Mouse (Mus musculus) ES-E14 (cell line): ENCODE measurements around the gene Sh3tc1. TPM values are rescaled to one million over a fixed set of nuclear protein-coding genes. Genes with fewer than 3 reads are reported as not detected.

Experiments
- DNase-seq: peaks from one replicate; pipeline ENCODE4 v3.0.0-alpha.2; 2013; ENCODE audit warnings: low read depth, low spot score
- H3K27ac ChIP-seq: 2 replicates; pipeline ENCODE4 v1.5.1; 2012; ENCODE audit warnings: low read depth, mild to moderate bottlenecking, low read length, moderate library complexity, mixed read lengths; ENCODE audit not compliant: poor library complexity, insufficient read depth, severe bottlenecking
- H3K36me3 ChIP-seq: 2 replicates; pipeline ENCODE4 v1.6.1; 2012; ENCODE audit warnings: mild to moderate bottlenecking, low read length, moderate library complexity, mixed read lengths; ENCODE audit not compliant: control insufficient read depth, poor library complexity, insufficient read depth, severe bottlenecking
- H3K4me1 ChIP-seq, 2 experiments: fragments of 150-350 bp in 1 of 2; sonication (generic) in 1 of 2; 2 replicates each; pipeline ENCODE4 v1.6.1; 2012; ENCODE audit warnings: low read length in 2 of 2, mild to moderate bottlenecking in 1 of 2, mixed read lengths in 1 of 2; ENCODE audit not compliant: control insufficient read depth in 2 of 2, insufficient read depth in 2 of 2, poor library complexity in 1 of 2
- H3K4me3 ChIP-seq, 2 experiments: fragments of 150-350 bp in 1 of 2; sonication (generic) in 1 of 2; 2 replicates each; pipeline ENCODE4 v1.5.1; 2012; ENCODE audit warnings: low read length in 2 of 2, low read depth in 1 of 2, mild to moderate bottlenecking in 1 of 2, mixed read lengths in 1 of 2; ENCODE audit not compliant: insufficient read depth in 1 of 2, poor library complexity in 1 of 2, severe bottlenecking in 1 of 2
- H3K9ac ChIP-seq: 2 replicates; pipeline ENCODE4 v1.6.1; 2012; ENCODE audit warnings: low read depth, mild to moderate bottlenecking, low read length, mixed read lengths; ENCODE audit not compliant: poor library complexity, insufficient read depth, severe bottlenecking
- H3K9me3 ChIP-seq: fragments of 150-350 bp; sonication (generic); 2 replicates; pipeline ENCODE4 v1.6.1; 2012; ENCODE audit warnings: low read depth, mild to moderate bottlenecking, low read length; ENCODE audit not compliant: control insufficient read depth, insufficient read depth
- CHD2 ChIP-seq: IDR thresholded peaks from 2 replicates; pipeline ENCODE4 v1.6.1; 2014; ENCODE audit warnings: mild to moderate bottlenecking, low read depth, low read length, inconsistent platforms
- HCFC1 ChIP-seq: IDR thresholded peaks from 2 replicates; pipeline ENCODE4 v1.6.1; 2012; ENCODE audit warnings: low read length, inconsistent platforms, borderline replicate concordance; ENCODE audit not compliant: insufficient read depth
- MAFK ChIP-seq: IDR thresholded peaks from 2 replicates; pipeline ENCODE4 v1.6.1; 2014; ENCODE audit warnings: mild to moderate bottlenecking, low read depth, low read length, inconsistent platforms; ENCODE audit not compliant: insufficient read depth
- ZC3H11A ChIP-seq: IDR thresholded peaks from 2 replicates; pipeline ENCODE4 v1.6.1; 2012; ENCODE audit warnings: low read depth, mild to moderate bottlenecking, inconsistent platforms, low read length, borderline replicate concordance
- ZNF384 ChIP-seq: IDR thresholded peaks from 2 replicates; pipeline ENCODE4 v1.6.1; 2012; ENCODE audit warnings: low read depth, low read length, inconsistent platforms
- in situ Hi-C, 2 experiments: fragments of 600-800 bp; cut with MboI; formaldehyde crosslinking; loops; one replicate each; pipeline ENCODE4 v1.15.1; 2025; ENCODE audit warnings: low sequenced_read_pairs in 2 of 2, inconsistent platforms in 1 of 2; ENCODE audit not compliant: unreplicated experiment in 2 of 2
- total RNA-seq: library from RNA; depleted of rRNA; stranded (reverse); fragments of 300-350 nt; gene quantifications from 2 replicates; pipeline ENCODE4 v1.2.3, GENCODE M21; 2012

The Sh3tc1 gene
- total RNA-seq, 1 experiment = 5.9 TPM

DNA sequence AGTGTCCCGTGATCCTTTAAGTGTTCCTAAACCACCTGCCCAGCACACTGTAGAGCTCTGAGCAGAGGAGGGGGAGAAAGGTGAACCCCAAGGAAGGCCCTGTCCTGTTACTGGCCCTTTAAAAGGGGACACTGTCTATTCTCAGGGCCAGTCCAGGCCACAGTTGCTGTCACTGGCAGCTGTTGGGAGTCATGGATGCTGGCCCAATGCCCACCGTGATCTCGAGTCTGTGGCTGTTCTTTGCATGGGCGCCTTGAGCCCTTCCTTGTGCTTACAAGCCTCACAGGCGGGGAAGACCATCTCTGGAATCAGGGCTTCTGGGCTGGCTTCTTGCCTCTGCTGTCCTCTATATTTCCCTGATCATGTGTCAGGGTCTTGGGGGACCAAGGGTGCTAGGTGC, 22.6 kb upstream of the Sh3tc1 start:
- no peak for DNase-seq
- Histone ChIP-seq H3K9me3 (no peaks in the 10 kb centered on the region), H3K36me3 (no peaks in the 10 kb centered on the region), H3K4me3 (no peak overlapping the region), H3K9ac (no peak overlapping the region), H3K4me1 (peaks cover 0 to 2% of the 10 kb centered on the region in 2 experiments; a peak in 1 of 4 replicates), H3K27ac (no peak overlapping the region)
- no peak for TF ChIP-seq ZNF384
- in situ Hi-C loops = no loop called here

DNA sequence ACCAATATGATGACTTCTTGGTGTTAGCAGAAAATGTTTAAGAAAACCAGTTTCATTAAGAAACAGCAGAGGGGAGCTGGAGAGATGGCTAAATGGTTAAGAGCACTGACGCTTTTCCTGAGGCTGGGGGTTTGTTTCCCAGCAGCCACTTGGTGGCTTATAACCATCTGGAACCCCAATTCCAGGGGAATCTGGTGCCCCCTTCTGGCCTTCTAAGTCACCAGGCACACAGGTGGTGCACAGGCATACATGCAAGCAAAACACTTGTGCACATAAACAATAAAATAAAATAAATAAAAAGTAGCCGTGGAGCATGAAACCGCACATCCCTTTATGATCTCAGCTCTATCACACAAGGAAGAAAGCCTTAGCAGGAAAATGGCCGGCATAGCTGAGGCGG, 21.5 kb upstream of the Sh3tc1 start:
- H3K4me3 ChIP-seq = no peak overlapping the region
- no peak overlapping the region for H3K27ac ChIP-seq
- DNase-seq = no peak
- H3K9ac ChIP-seq = no peak overlapping the region
- in situ Hi-C loops = no loop called here
- peaks cover 0 to 2% of the 10 kb centered on the region in 2 experiments; a peak in 1 of 4 replicates for H3K4me1 ChIP-seq
- no peaks in the 10 kb centered on the region for H3K9me3 ChIP-seq
- TF ChIP-seq ZC3H11A = 0 out of 2 replicates have a peak, but pooled peaks have one; percentile 17
- TF ChIP-seq MAFK = no peak
- no peaks in the 10 kb centered on the region for H3K36me3 ChIP-seq

DNA sequence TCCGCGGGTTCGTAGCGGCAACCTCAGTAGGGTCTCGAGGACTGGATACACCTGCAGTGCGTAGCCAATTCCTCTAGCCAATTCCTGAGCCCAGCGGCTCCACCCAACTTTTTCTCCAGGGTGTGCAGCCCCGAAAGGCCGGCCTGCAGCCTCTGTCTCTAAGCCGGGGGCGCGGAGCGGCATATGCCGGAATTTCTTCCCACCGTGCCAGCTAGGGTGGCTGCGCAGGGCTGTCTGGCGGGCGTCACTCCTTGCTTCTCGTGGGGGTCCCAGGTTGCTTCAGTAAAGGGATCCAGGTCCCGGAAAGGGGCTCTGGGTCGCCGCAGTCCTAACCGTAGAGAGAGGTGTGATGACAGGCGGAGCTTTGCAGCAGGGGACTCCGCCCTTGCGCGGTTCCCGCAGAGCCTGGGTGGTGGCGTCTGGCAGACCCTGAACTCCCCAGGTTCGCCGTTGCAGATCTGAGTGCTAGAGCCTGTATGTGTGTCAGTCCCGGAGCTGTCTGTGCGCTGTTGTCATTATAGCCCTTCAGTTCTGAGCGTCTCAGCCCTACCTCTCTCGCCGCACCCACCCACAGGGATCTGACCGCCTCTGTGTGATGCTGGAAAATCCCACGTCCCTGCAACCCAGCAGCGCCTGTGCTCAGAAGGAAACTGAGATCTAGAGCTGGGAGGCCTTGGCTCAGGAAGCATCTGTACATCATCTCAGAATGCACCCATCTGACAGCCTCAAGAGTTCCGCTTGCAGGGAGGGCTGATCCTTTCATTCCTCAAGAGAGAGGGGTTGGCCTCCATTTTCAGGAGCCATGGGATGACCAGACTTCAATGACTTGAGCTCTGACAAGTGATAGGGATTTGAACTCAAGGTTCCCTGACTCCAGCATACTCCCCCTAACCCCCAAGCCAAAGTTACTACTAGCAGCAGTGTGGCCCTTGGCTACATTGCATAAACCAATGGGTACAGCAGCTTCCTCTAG, 18.6 kb upstream of the Sh3tc1 start:
- H3K9ac ChIP-seq = peak overlapping the region; percentile 75
- no peaks in the 10 kb centered on the region for H3K36me3 ChIP-seq
- no peak for TF ChIP-seq ZNF384
- no peak for TF ChIP-seq ZC3H11A
- TF ChIP-seq MAFK = no peak
- TF ChIP-seq CHD2 = no peak
- no peak for TF ChIP-seq HCFC1
- H3K4me1 ChIP-seq = peaks cover 3 to 10% of the 10 kb centered on the region in 2 experiments; a peak in 2 of 4 replicates
- H3K4me3 ChIP-seq = peak overlapping the region; percentile 92 to 95
- H3K9me3 ChIP-seq = no peaks in the 10 kb centered on the region
- no peak for DNase-seq
- no peak overlapping the region for H3K27ac ChIP-seq
- in situ Hi-C loops = no loop called here

DNA sequence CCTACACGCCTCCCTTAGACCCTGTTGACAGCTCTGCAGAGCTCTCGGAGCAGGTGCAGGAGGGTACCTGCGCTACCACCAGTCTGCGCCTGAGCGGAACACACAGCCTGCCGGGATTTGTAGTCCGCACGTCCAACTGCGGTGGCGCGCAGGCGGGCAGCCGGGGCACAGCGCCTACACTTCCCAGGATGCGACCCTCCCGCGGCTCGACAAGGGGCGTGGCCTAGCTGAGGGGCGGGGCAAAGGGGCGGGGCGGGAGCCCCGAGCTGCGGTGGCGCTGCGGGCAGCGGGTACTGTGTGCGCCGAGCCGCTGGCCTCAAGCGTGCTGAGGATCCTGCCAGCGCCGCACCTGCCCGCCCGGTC, 17.8 kb upstream of the Sh3tc1 start, which contains the start of gene Ablim2:
TSS of gene Ablim2 (plus strand) at position 242 of the 363 bp plus-strand sequence.
- Histone ChIP-seq H3K27ac (no peak within 1 kb of the TSS), H3K36me3 (no peaks in the 10 kb centered on the region), H3K4me1 (peaks cover 3 to 10% of the 10 kb centered on the region in 2 experiments; a peak in 2 of 4 replicates), H3K9me3 (no peaks in the 10 kb centered on the region), H3K4me3 (peak within 1 kb of the TSS; percentile 92 to 95), H3K9ac (peak within 1 kb of the TSS; percentile 75)
- in situ Hi-C loops = no loop called here
- DNase-seq = peak; percentile 93
- TF ChIP-seq CHD2 (no peak), MAFK (no peak), HCFC1 (peak; percentile 96), ZNF384 (no peak)
